Mouse (Mus musculus): ENCODE results near the gene Aspm. TPM values are rescaled to one million over a fixed set of nuclear protein-coding genes. Genes with fewer than 3 reads are reported as not detected.
"Not testable (repeated sequence)": the region's sequence is repeated elsewhere in the genome, so short reads cannot be mapped to it uniquely, and the experiment has no call there.

The Aspm gene
- polyA plus RNA-seq (2015; fragmentation: Nextera tagmentation; extraction: Ambion mirVana), result 2.8 TPM in 2 replicates

GRCm38 (mm10) chr1:139454340-139455225, at the start of gene Aspm:
TSS of gene Aspm (plus strand) at chr1:139454772.
- ATAC-seq (replicated peaks), result peak; percentile 99
- H3K27me3 ChIP-seq (replicated peaks), result no peaks in the 10 kb centered on the region
- under 1% methylated on average over 64 of the region's 65 CpGs for WGBS
- H3K4me1 ChIP-seq, result peaks cover 11% of the 10 kb centered on the region
- peak within 1 kb of the TSS; percentile 98 for H3K4me2 ChIP-seq
- no peaks in the 10 kb centered on the region for H3K36me3 ChIP-seq (replicated peaks)
- peak within 1 kb of the TSS; percentile 57 for H3K4me3 ChIP-seq
- H3K9ac ChIP-seq, result peak within 1 kb of the TSS; percentile 26; the same call in 1 of the 2 replicates
- no peak within 1 kb of the TSS for H3K27ac ChIP-seq
- no peaks in the 10 kb centered on the region for H3K9me3 ChIP-seq

GRCm38 (mm10) chr1:139405766-139406165, 48.8 kb upstream of the Aspm start:
- Histone ChIP-seq H3K9ac (no peak overlapping the region), H3K4me1 (no peaks in the 10 kb centered on the region), H3K36me3 (replicated peaks) (no peaks in the 10 kb centered on the region), H3K27ac (no peak overlapping the region), H3K4me3 (no peak overlapping the region), H3K4me2 (no peak overlapping the region), H3K9me3 (no peaks in the 10 kb centered on the region), H3K27me3 (replicated peaks) (no peaks in the 10 kb centered on the region)
- no peak for ATAC-seq (replicated peaks)

GRCm38 (mm10) chr1:139407701-139408100, 46.9 kb upstream of the Aspm start:
- no peak for ATAC-seq (replicated peaks)
- H3K4me1 ChIP-seq, result no peaks in the 10 kb centered on the region
- H3K27ac ChIP-seq, result no peak overlapping the region
- H3K4me2 ChIP-seq, result no peak overlapping the region
- H3K36me3 ChIP-seq (replicated peaks), result no peaks in the 10 kb centered on the region
- no peak overlapping the region for H3K4me3 ChIP-seq
- 60% methylated on average over 5 of the region's 5 CpGs for WGBS
- no peaks in the 10 kb centered on the region for H3K9me3 ChIP-seq
- H3K27me3 ChIP-seq (replicated peaks), result no peaks in the 10 kb centered on the region
- H3K9ac ChIP-seq, result no peak overlapping the region

- ATAC-seq (replicated peaks); H3K4me1 ChIP-seq; H3K4me3 ChIP-seq; H3K4me2 ChIP-seq; H3K27ac ChIP-seq; H3K27me3 ChIP-seq (replicated peaks); H3K36me3 ChIP-seq (replicated peaks); H3K9me3 ChIP-seq; H3K9ac ChIP-seq: not testable (repeated sequence)
- WGBS, result 79% methylated on average over 2 of the region's 2 CpGs
These were observed 42.2 kb upstream of the Aspm start for GRCm38 (mm10) chr1:139412365-139412764.

- no peak overlapping the region for H3K9ac ChIP-seq
- no peak for ATAC-seq (replicated peaks)
- H3K4me1 ChIP-seq, result no peaks in the 10 kb centered on the region
- no peak overlapping the region for H3K27ac ChIP-seq
- H3K4me2 ChIP-seq, result no peak overlapping the region
- no peaks in the 10 kb centered on the region for H3K27me3 ChIP-seq (replicated peaks)
- 82% methylated on average over 3 of the region's 3 CpGs for WGBS
- H3K4me3 ChIP-seq, result no peak overlapping the region
- no peaks in the 10 kb centered on the region for H3K36me3 ChIP-seq (replicated peaks)
- no peaks in the 10 kb centered on the region for H3K9me3 ChIP-seq
These were observed 41.1 kb upstream of the Aspm start for GRCm38 (mm10) chr1:139413465-139413864.

- ATAC-seq (replicated peaks), result no peak; the same call in 1 of the 2 replicates
- Histone ChIP-seq H3K36me3 (replicated peaks) (no peaks in the 10 kb centered on the region), H3K9ac (peak overlapping the region; percentile 79), H3K27me3 (replicated peaks) (no peaks in the 10 kb centered on the region), H3K4me3 (peak overlapping the region; percentile 78), H3K9me3 (no peaks in the 10 kb centered on the region), H3K4me2 (peak overlapping the region; percentile 68), H3K27ac (peak overlapping the region; percentile 89), H3K4me1 (peaks cover 33% of the 10 kb centered on the region)
- WGBS, result 3% methylated on average over 8 of the region's 8 CpGs
These were observed 33.1 kb upstream of the Aspm start for GRCm38 (mm10) chr1:139421521-139421874.

GRCm38 (mm10) chr1:139421875-139422791, 32.4 kb upstream of the Aspm start, which contains the start of gene Zbtb41:
TSS of gene Zbtb41 (plus strand) at chr1:139422288.
- Histone ChIP-seq H3K27me3 (replicated peaks) (no peaks in the 10 kb centered on the region), H3K4me2 (peak within 1 kb of the TSS; percentile 68), H3K9ac (peak within 1 kb of the TSS; percentile 79), H3K4me3 (peak within 1 kb of the TSS; percentile 78), H3K9me3 (no peaks in the 10 kb centered on the region), H3K4me1 (peaks cover 38% of the 10 kb centered on the region), H3K36me3 (replicated peaks) (no peaks in the 10 kb centered on the region), H3K27ac (peak within 1 kb of the TSS; percentile 89)
- WGBS, result under 1% methylated on average over 86 of the region's 88 CpGs
- peak; percentile 98 for ATAC-seq (replicated peaks)

- WGBS, result 18% methylated on average over 10 of the region's 10 CpGs
- H3K4me3 ChIP-seq, result peak overlapping the region; percentile 78
- peak overlapping the region; percentile 68 for H3K4me2 ChIP-seq
- no peaks in the 10 kb centered on the region for H3K9me3 ChIP-seq
- peak overlapping the region; percentile 79 for H3K9ac ChIP-seq
- ATAC-seq (replicated peaks), result no peak; the same call in 1 of the 2 replicates
- H3K27ac ChIP-seq, result peak overlapping the region; percentile 89
- no peaks in the 10 kb centered on the region for H3K36me3 ChIP-seq (replicated peaks)
- H3K27me3 ChIP-seq (replicated peaks), result no peaks in the 10 kb centered on the region
- peaks cover 39% of the 10 kb centered on the region for H3K4me1 ChIP-seq
These were observed 31.6 kb upstream of the Aspm start for GRCm38 (mm10) chr1:139422941-139423340.

- WGBS, result 56% methylated on average over 10 of the region's 10 CpGs
- H3K27ac ChIP-seq, result no peak overlapping the region
These were observed 30.6 kb upstream of the Aspm start for GRCm38 (mm10) chr1:139423931-139424330.

GRCm38 (mm10) chr1:139425006-139425405, 29.6 kb upstream of the Aspm start:
- no peak for ATAC-seq (replicated peaks)
- Histone ChIP-seq H3K9me3 (no peaks in the 10 kb centered on the region), H3K27me3 (replicated peaks) (no peaks in the 10 kb centered on the region), H3K4me2 (peak overlapping the region; percentile 65), H3K9ac (peak overlapping the region; percentile 17; the same call in 1 of the 2 replicates), H3K4me3 (peak overlapping the region; percentile 35), H3K36me3 (replicated peaks) (peaks cover 6% of the 10 kb centered on the region; the same call in 1 of the 2 replicates), H3K27ac (no peak overlapping the region), H3K4me1 (peaks cover 39% of the 10 kb centered on the region)
- 31% methylated on average over 3 of the region's 3 CpGs for WGBS

More at GRCm38 (mm10) chr1:139423931-139424330, 30.6 kb upstream of the Aspm start:
- ATAC-seq (replicated peaks), result no peak
- Histone ChIP-seq H3K4me1 (peaks cover 39% of the 10 kb centered on the region), H3K4me3 (peak overlapping the region; percentile 78), H3K9me3 (no peaks in the 10 kb centered on the region), H3K27me3 (replicated peaks) (no peaks in the 10 kb centered on the region), H3K4me2 (peak overlapping the region; percentile 68), H3K9ac (peak overlapping the region; percentile 79), H3K36me3 (replicated peaks) (0 out of 2 replicates have a peak, but pooled peaks cover under 1% of the 10 kb centered on the region)

GRCm38 (mm10) chr1:139438373-139438772, 16.2 kb upstream of the Aspm start:
- H3K9ac ChIP-seq, result no peak overlapping the region
- H3K9me3 ChIP-seq, result no peaks in the 10 kb centered on the region
- H3K4me1 ChIP-seq, result no peaks in the 10 kb centered on the region
- no peak overlapping the region for H3K27ac ChIP-seq
- no peaks in the 10 kb centered on the region for H3K27me3 ChIP-seq (replicated peaks)
- ATAC-seq (replicated peaks), result peak; percentile 78
- H3K4me2 ChIP-seq, result no peak overlapping the region
- no peak overlapping the region for H3K4me3 ChIP-seq
- H3K36me3 ChIP-seq (replicated peaks), result peaks cover 30% of the 10 kb centered on the region

GRCm38 (mm10) chr1:139443103-139443502, 11.5 kb upstream of the Aspm start:
- H3K4me3 ChIP-seq; H3K9ac ChIP-seq; H3K27ac ChIP-seq; H3K4me1 ChIP-seq; H3K27me3 ChIP-seq (replicated peaks); H3K9me3 ChIP-seq; ATAC-seq (replicated peaks); H3K4me2 ChIP-seq: not testable (repeated sequence)
- peaks cover 20% of the 10 kb centered on the region for H3K36me3 ChIP-seq (replicated peaks)
- WGBS, result 91% methylated on average over 9 of the region's 9 CpGs

Measured in midbrain, embryonic 15.5 days (tissue).